Mouse (Mus musculus) C2C12 (cell line): Measurements from ENCODE around the gene Prss16.

Experiments used
- CEBPB ChIP-seq: IDR thresholded peaks from one replicate; pipeline ENCODE4 v1.6.1; 2011; ENCODE audit warnings: low read depth, mild to moderate bottlenecking, control low read depth, moderate library complexity
- CTCF ChIP-seq: IDR thresholded peaks from one replicate; pipeline ENCODE4 v1.5.1; 2011; ENCODE audit not compliant: control insufficient read depth, insufficient read depth, insufficient read length
- MAX ChIP-seq: IDR thresholded peaks from one replicate; pipeline ENCODE4 v1.6.1; 2011; ENCODE audit warnings: mild to moderate bottlenecking, control low read depth
- MYOG ChIP-seq: IDR thresholded peaks from one replicate; pipeline ENCODE4 v1.6.1; 2011; ENCODE audit not compliant: control insufficient read depth, insufficient read length; ENCODE audit errors: extremely low read depth

- TF ChIP-seq CTCF (no peak), MYOG (no peak), MAX (no peak), CEBPB (no peak)
Measured at GRCm38 (mm10) chr13:22045311-22045710, 35.8 kb upstream of the Prss16 start.
